Mouse (Mus musculus): ENCODE results near the gene Acss1. TPM values are rescaled to one million over a fixed set of nuclear protein-coding genes. Genes with fewer than 3 reads are reported as not detected.

Gene Acss1
- total RNA-seq, 2 experiments from 2014 or later: 23.2 to 29.1 TPM

DNA sequence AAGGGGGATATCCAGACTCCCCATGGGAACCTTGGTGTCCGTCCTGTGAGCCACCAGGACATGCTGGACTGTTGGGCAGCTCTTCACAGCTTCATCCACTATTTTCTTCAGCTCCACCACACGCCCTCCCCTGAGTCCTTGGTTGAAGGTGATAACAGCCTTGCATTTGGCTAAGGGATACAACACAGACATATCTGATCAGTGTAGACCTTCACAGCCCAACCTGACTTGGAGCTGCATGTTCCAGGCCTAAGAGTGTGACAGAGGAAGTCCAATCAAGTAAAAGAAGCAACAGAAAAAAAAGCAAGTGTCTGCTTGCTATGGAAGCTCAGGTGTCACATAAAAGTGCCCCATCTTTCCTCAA lies 29.9 kb downstream of the Acss1 start:
- DNase-seq: no peak

DNA sequence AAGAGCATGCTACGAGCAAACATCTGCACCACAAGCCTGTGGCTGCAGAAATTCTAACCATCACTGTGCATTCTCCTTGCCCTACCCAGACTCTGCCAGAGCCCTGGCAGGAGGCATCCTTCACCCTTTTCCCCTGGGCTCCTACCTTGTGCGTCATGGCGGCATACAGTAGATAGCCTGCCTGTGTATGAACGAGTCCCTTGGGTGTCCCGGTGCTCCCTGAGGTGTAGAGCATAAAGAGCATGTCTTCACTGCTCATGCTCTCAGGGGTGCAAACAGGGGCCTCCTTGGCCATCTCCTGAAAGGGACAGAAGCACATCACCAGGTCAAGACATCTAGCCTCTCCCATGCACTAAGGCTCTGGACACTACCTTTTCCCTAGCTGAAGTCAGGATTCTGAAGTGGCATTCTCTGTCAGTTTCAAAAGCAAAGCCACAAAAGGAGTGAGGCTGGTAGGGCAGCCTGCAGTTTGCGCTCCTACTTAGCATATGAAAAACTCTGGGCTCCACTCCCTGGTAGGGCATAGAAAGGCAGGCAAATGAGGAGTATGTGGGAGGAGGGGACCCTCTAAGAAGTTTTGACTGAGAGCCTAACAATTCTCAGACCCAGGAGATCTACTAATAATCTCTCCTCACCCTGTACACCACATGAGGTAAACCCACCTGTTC lies 30.5 kb downstream of the Acss1 start:
- no peak for DNase-seq

DNA sequence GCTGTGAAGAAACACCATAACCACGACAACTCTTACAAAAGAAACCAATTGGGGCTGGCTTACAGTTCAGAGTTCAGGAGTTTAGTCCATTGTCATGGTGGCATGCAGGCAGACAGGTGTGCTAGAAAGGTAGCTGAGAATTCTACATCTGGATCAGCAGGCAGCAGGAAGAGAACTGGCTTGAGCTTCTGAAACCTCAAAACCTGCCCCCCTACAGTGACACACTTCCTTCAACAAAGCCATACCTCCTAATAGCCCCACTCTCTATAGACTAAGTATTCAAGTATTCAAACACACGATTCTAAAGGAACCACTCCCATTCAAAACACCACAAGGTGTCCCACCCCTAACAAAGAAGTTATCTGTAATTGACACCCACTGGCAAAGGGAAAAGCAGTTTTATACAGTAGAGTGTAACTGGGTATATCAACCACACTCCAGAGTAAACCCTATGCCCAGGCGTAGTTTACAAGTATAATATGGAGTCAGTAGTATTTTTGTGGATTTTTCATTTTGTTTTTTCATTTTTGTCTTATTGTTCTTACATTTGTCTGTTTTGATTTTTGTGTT lies 32.3 kb downstream of the Acss1 start:
- DNase-seq: no peak

DNA sequence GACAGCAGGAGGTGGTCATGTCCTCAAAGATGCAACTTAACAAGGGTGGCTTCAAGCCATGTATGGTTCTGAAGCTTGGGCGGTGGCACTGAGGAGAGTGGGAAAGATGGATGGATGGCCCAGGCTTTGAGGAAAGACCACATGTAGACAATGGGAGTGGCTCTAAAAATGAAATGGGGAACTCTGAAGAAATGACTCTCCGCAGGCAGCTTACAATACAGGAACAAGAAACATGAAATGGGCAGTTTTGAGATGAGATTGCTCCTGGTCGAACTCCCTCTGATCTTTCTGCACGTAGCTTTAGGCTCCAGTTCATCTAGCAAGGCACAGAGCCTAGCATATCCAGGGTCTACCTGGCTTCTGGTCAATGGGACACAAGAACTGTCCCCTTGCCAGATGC lies 39.0 kb downstream of the Acss1 start:
- no peak for DNase-seq

DNA sequence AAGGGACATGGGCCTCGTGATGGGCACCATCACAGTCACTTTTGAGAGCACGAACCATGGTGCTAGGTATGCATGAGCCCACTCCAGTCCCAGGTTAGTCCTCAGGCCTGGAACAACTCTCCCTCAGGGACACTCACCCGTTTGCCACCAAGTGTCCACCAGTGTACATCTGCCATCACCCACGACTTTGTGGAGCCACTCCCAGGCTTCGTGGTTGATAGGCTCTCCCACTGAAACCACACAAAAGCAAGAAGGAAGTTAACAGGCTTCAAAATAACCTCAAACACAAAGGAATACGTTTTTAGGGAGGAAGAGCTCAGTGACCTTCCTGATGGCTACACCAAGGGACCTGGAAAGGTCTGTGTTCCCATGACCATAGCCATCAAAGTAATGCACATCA lies 41.2 kb downstream of the Acss1 start:
- no peak for DNase-seq

DNA sequence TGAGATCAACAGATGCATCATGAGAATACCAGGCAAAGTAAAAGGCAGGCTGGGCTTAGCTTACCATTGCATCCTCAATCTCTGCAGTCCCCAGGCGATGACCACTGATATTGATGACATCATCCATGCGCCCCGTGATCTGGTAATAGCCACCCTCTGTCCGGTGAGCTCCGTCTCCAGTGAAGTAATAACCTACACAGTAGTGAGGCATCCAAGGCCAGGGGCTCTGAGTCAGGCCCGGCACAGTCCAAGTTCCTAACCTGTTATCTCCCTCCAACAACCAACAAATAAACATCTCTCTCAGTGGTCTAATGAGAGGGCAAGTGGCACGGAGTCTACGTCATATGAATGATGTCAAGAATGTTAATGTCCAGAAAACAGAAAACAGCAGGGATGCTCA lies 43.4 kb downstream of the Acss1 start:
- peak; percentile 62 to 65 for DNase-seq

DNA sequence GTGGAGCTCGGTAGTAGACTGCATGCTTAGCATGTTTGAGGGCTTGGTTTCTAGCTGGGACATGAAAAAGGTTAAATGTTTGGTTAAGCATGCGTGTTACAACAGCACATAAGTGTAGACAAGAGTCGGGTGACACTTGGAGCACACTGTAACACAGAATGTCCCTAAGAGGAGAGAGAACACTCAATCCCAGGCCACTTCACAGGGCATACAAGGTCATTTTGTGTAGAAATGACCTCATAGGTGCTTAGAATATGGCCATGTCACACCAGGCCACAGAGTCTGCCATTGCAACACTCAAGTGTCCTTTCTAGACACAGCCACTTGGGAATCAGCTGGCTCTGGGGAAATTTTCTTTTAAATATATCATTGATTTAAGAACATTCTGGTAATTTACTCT lies 44.3 kb downstream of the Acss1 start:
- DNase-seq: no peak

DNA sequence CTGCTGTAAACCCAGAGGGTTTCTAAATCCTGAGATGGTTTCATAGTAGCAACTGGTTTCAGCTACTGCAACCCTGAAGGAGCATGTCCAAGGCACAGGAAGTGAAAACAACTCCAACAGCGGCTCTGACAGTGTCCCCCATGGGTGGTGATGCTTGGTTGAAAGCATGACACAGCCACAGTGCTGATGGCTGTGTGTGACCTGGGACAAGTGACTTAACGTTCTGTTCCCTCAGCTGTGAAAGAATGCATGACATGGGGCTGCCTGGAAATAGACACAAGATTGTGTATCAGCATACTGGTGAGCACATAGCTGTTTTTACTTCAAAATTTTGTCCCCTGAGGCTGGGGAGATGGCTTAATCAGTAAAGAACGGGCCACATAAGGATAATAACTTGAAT lies 46.6 kb downstream of the Acss1 start:
- DNase-seq: no peak

DNA sequence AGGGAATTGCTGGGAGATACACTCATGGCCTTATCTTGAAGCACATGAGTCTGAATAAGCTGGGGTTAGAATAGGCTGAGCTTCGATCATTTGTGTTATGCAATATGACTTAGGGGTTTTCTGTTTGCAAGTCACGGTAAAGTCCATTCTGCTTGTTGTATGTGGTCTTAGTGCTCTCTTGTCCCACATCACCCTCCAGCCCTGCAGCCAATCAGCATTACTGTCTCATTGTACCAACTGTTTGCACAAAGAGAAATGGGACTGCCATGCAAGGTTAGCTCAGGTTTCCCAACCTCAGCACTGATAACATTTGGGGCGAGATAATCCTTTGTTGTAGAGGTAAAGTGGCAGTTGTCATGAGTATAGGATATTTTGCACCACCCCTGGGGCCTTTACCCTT lies 58.2 kb downstream of the Acss1 start:
- DNase-seq: no peak

DNA sequence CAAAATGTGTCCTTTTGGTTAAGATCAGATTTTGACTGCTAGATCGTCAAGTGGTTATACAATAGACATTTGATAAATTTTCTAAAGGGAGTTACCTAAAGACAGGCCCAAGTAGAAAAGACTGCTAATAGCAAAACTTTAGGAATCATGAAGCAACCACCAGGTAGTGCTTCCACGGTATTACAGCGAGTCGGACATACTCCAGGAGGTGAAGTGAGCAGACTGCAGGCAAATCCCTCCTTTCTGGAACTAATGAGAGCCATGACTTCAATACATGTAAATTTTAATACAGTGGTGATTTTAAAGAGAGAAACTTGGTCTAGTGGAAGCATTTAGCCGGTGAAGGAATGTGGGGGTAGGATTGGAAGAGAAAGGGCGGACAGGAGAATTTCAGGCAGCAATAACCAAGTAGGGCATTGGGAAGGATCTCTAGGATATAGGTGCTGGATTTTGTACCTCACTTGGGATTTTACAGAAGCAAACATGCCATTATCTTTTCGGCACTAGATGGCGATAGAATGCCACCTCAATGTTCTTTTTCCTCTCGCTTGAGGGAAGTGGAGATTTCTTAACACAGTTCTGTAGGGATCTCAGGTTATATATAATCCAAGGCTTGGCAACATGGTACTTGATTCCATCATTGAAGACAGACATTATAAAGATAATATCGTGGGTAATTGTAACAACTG lies 59.3 kb downstream of the Acss1 start:
- peak; percentile 18 to 58 for DNase-seq

DNA sequence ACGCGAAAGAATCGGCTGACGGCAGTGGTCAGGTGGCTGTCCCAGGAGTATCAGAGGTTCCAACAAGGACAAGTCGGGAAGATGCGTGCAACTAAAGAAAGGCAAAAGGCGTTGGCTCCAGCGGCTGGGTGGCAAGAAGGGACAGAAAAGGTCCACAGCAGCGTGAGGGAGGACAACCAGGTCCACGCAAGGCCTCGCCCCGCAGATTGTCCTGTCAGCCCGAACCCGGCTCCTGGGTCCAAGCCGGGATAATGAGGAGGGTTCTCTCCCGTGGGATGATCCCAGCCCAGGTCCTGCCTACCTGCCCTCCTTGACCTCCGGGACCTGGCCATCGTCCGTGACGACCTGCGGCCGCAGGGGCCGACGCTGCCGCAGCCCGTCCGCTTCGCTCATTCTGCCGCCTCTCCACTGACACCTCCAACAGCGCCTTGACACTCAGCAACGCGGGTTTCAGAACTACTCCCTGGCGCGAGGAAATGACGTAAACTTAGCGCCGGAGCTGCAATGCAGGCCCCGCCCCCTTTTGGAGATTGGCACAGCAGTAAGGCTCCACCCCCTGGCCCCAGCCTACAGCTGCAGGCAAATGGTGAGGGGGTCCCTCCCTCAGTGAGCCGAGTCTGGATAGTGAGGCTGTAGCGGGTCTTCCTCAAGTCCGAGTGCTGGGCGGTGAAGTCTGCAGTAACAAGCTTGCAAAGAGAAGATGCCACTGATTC lies 60.1 kb downstream of the Acss1 start, which contains the start of gene Apmap:
Apmap (minus strand) TSS at position 481 of the 713 bp plus-strand sequence.
- DNase-seq: peak; percentile 97 to 99

DNA sequence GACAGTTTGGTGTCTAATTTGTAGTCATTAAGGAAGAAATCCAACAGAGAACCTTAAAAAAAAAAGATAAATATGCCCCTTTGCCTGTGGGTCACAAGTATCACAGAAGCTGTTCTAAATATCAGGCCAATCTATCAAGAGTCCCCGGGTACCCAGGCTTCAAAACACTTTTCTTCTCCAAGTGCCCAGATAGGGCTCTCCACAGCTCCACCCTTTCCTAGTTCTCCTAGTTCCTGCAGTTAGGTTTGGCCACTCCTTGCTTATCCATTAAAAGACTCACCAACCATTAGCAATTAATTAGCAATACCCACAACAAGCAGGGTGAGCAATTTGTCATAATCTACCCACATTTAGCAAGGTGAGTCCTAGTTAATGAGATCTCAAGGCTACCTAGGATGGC lies 61.2 kb downstream of the Acss1 start:
- DNase-seq: no peak

DNA sequence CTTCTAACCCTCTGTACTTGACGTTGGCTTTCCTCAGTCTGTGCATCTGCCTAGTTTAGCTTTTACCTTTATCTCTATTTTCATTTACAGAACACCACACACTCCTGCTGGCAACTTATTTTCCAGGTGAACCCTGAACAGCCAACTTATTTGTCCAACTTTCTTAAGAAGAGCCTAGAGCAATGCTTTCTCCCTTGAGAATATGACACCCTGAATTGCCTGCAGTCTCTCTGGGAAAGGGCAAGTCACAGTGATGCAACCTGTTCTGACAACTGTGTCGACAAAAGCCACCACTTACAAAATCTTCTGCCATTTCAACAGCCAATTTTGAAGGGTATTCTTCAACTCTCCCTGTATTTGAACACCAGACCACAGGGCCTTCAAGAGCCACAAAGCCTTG lies 63.5 kb downstream of the Acss1 start:
- no peak for DNase-seq

DNA sequence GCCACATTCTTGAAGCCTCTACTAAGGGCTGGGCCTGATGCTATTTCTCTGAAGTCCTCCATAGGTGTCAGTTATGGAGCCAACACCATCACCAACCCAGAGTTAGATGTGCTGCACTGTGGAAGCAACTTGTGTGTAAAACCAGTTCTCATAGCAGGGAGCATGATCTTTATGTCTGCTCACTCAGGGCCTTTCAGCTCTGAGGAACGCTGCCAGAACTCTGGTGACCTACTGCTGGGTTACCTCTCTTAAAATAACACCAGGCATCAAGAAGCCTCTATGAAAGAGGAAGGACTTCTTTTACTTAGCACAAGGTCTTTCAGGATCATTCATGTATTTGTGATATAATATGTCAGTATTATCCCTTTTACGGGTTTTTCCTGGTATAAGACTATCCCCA lies 66.1 kb downstream of the Acss1 start:
- DNase-seq: peak; percentile 9 to 24

DNA sequence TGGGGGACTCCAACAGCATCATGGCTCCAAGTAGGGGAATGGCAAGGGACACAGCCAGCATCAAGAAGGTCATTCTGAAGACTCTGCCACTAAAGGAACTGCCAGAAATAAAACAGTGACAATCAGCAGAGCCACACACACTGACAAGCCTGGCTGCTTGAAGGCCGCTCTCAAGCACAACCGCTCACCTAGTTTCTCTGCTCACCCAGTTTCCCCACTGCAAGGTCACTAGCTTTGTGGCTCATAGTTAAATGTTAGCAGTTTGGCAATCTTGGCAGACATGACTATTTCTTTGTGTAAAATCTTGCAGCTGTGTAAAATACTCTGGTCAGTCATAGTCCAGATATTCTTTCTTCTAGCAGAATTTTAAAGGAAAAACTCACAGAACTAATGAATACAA lies 68.0 kb downstream of the Acss1 start:
- DNase-seq: peak; percentile 51 to 53

DNA sequence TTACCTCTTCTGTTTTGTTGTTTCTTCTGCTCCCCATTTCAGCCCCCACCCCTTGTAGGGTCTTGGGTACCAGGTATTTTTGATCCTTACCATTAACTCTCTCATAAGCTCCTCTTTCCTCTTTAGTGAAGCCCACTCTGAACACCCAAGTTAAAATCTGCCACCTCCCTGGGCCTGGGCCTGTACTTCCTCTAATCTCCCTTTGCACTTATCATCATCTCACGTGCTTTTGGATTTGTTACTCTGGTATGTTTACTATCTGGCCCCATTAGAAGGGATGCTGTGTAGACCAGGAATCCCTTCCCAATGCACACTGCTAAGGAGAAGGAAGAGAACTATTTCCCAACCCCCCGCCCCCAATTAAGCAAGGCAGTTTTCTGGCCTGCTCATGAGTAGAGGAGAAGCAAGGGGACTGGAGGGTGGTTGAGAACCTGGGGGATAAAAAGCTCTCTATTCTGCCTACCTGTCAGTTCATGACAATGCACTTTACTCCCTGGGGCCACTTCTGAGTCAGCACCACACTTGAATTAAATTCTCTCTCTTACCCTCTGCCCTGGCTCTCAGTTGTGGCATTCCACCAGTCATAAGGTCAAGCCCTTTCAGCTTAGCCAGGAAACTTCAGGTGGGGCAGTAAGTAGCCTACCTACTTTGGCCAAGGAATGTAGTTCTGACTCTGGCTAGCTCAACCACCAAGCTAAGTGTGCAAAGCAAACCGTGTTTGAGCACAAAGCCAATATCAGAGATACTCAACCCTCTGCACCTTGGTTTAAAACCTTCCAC lies 72.7 kb downstream of the Acss1 start:
- no peak for DNase-seq

DNA sequence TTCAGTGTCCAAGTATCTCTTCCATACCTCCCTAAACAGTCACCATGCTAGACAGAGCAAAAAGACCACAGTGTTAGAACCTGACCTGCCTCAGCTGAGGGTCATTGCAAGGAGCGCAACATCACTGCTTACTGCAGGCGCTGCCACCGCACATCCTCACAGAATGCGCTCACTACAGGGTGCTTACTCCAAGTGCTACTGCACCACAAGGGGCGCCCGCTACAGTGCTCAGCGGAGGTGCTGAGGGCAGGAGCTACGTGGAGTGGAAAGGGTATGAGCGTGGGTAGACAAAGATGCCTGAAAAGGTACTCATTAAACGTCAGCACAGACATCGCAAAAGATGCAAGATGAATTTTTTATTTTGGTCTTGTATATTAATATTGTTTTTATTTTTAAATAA lies 79.2 kb downstream of the Acss1 start:
- DNase-seq: no peak

DNA sequence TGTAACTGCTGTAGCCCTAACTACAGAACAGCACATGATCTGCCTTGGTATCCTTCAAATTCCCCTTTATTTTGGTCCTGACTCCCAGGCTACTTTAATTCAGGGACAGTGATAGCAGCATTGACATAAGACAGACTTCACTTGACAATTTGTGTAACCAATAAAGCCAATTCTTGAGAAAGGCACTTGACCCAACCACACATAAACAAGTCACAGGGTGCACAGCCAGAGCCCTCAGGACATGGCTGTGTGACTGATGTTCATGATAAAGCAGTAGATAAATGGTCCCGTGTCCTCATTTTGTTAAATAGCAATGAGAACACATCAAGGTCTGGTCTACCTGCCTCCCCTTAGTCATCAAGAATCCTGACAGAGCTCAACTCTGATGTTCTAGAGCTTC lies 88.7 kb downstream of the Acss1 start:
- DNase-seq: no peak

DNA sequence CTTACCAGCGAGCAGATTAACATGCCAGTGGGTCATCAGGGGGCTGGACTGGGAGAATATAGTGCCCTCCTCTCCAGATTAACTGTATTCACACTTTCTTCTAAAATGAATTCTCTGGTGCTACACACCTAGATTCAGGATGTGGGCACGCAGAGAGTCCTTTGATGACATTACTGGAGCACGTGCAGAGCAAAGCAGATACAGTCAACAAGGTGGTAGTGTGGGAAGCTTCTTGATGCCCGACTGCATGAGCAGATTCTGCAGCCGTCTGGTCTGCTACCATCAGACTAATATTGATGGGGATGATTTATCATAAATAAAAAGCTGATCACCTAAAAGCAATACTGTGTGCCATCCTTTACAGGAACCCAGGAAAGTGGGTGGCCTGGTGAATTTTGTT lies 89.7 kb downstream of the Acss1 start:
- no peak for DNase-seq

DNA sequence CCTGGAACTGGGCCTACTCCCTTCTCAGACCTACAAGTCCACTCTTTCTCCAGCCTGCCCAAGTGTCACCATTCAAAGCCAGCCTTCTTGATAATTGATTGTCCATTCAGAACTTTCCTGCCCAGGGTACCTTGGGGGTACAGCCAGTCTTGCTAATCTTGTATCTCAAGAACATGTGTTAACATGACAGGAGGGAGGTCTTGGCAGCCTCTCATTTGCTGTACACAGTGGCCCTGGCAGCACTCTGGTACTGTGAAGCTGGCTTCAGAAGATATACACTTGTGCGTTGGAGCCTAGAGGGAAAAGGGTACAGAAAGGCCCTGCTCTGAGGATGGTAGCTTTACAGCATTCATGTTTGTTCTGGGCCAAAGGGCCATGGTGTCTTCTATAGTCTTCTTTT lies 92.0 kb downstream of the Acss1 start:
- no peak for DNase-seq

DNA sequence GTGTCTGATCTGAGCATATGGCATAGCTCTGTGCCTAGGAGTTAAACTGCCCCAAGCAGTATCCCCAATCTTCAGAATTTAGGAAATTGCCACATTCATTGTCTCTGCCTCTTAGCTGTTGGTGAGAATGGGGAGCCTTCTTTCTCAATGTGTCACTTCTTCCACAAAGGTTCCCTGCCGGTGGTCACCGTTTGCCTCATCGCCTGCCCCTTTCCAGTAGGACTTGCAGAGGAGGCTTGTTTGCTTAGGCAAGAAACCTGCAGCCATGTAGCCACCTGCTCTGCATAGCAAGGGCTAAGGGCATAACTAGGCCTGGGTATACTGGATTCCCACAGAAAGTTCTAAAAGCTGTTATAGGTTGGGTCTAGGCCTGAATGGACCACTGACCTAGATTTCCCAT lies 95.8 kb downstream of the Acss1 start:
- no peak for DNase-seq

DNA sequence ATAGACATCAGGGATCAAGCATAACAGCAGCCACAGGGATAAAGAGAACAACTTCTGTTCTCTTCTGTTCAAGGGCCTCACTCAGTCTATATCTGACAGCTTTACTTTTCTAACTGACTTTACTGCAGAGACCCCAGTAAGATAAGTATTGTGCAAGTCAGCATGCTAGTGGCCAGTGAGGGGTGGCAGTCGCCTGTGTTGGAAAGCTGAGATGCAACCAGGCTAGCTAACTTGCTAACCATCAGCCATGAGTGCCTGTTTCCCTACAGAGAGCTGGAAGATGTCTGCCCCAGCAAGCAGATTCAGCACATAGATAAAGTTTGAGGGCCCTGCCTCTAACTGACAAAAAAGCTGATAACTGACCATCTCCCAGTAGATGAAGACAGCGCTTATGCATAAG lies 97.5 kb downstream of the Acss1 start:
- DNase-seq: no peak
